Mouse (Mus musculus): Measurements from ENCODE around the gene Dkk2. TPM values are rescaled to one million over a fixed set of nuclear protein-coding genes. Genes with fewer than 3 reads are reported as not detected.
A peak's percentile ranks its signal among the peaks of the same experiment; 100 is the strongest.

The Dkk2 gene
- polyA plus RNA-seq, 2 experiments: 0.24 to 0.35 TPM

DNA sequence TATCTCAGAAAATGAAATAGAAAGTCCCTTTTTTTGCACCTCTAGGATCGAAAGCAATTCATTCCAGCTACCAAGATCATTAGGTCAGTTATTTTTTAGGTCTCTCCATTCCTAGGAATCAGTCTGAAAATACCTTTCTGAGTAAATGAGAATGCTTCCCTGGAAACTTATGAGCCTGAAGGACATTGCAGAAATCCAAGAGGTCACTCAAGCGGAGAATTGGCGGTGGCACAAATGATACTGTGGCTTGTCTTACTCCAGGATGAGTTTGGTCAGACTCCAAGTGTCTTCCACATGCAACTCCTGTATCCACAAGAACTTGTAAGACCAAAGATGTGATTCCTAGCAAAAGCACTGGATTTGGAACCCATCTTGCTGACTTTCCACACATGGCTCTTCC lies 21.7 kb upstream of the Dkk2 start:
- Histone ChIP-seq H3K36me3 (replicated peaks; ENCODE audit: control insufficient read depth, insufficient read depth, low read depth) (no peaks in the 10 kb centered on the region), H3K4me2 (ENCODE audit: low read depth) (no peak overlapping the region), H3K9me3 (ENCODE audit: control insufficient read depth, low read length) (no peaks in the 10 kb centered on the region), H3K27me3 (ENCODE audit: control insufficient read depth, insufficient read depth, low read length) (no peaks in the 10 kb centered on the region), H3K4me1 (replicated peaks; ENCODE audit: control insufficient read depth in 2 of 2, insufficient read depth in 2 of 2, low read length in 1 of 2) (no peaks in the 10 kb centered on the region), H3K27ac (no peak overlapping the region), H3K9ac (replicated peaks) (no peak overlapping the region), H3K4me3 (ENCODE audit: insufficient read depth in 1 of 2, low read depth in 2 of 2, low read length in 2 of 2) (no peak overlapping the region)
- WGBS (ENCODE audit: insufficient replicate concordance): 75% methylated on average over 3 of the region's 3 CpGs
- no peak for DNase-seq (ENCODE audit: low read depth in 3 of 3, low spot score in 3 of 3)
- ATAC-seq (ENCODE audit: insufficient read depth): no peak
- TF ChIP-seq EP300 (IDR thresholded peaks at IDR 0.05; ENCODE audit: low read depth) (no peak), CTCF (IDR thresholded peaks at IDR 0.05; ENCODE audit: low read depth) (no peak)

GRCm38 (mm10) chr3:132063966-132064365 lies 21.1 kb upstream of the Dkk2 start:
- Histone ChIP-seq H3K27me3 (ENCODE audit: control insufficient read depth, insufficient read depth, low read length) (no peaks in the 10 kb centered on the region), H3K27ac (no peak overlapping the region), H3K9ac (replicated peaks) (no peak overlapping the region), H3K4me3 (ENCODE audit: insufficient read depth in 1 of 2, low read depth in 2 of 2, low read length in 2 of 2) (no peak overlapping the region), H3K4me1 (replicated peaks; ENCODE audit: control insufficient read depth in 2 of 2, insufficient read depth in 2 of 2, low read length in 1 of 2) (no peaks in the 10 kb centered on the region), H3K9me3 (ENCODE audit: control insufficient read depth, low read length) (no peaks in the 10 kb centered on the region), H3K36me3 (replicated peaks; ENCODE audit: control insufficient read depth, insufficient read depth, low read depth) (no peaks in the 10 kb centered on the region), H3K4me2 (ENCODE audit: low read depth) (no peak overlapping the region)
- no peak for ATAC-seq (ENCODE audit: insufficient read depth)
- DNase-seq (ENCODE audit: low read depth in 3 of 3, low spot score in 3 of 3): no peak
- WGBS (ENCODE audit: insufficient replicate concordance): 42% methylated on average over 4 of the region's 4 CpGs
- no peak for TF ChIP-seq CTCF (IDR thresholded peaks at IDR 0.05; ENCODE audit: low read depth)

GRCm38 (mm10) chr3:132064920-132065319 lies 20.2 kb upstream of the Dkk2 start:
- DNase-seq (ENCODE audit: low read depth in 3 of 3, low spot score in 3 of 3) (no peak), ATAC-seq (ENCODE audit: insufficient read depth) (no peak)
- Histone ChIP-seq H3K4me3 (ENCODE audit: insufficient read depth in 1 of 2, low read depth in 2 of 2, low read length in 2 of 2) (no peak overlapping the region), H3K9ac (replicated peaks) (no peak overlapping the region), H3K36me3 (replicated peaks; ENCODE audit: control insufficient read depth, insufficient read depth, low read depth) (no peaks in the 10 kb centered on the region), H3K27me3 (ENCODE audit: control insufficient read depth, insufficient read depth, low read length) (no peaks in the 10 kb centered on the region), H3K27ac (no peak overlapping the region), H3K4me2 (ENCODE audit: low read depth) (no peak overlapping the region), H3K9me3 (ENCODE audit: control insufficient read depth, low read length) (no peaks in the 10 kb centered on the region), H3K4me1 (replicated peaks; ENCODE audit: control insufficient read depth in 2 of 2, insufficient read depth in 2 of 2, low read length in 1 of 2) (no peaks in the 10 kb centered on the region)
- TF ChIP-seq EP300 (IDR thresholded peaks at IDR 0.05; ENCODE audit: low read depth) (no peak), CTCF (IDR thresholded peaks at IDR 0.05; ENCODE audit: low read depth) (no peak)
- WGBS (ENCODE audit: insufficient replicate concordance): 44% methylated on average over 1 of the region's 1 CpGs

DNA sequence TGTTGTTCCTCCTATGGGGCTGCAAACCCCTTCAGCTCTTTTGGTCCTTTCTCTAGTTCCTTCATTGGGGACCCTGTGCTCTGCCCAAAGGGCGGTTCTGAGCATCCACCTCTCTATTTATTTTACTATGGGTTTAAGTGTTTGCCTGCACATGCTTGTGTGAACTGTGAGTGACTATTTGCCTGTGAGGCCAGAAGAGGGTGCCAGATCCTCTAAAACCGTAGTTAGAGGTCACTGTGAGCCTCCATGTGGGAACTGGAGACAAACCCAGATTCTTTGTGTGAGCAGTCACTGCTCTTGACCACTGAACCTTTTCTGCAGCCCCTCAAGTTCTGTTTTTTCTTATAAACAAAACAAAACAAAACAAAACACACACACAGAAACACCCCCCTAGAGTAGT lies 14.1 kb upstream of the Dkk2 start:
- Histone ChIP-seq H3K36me3 (replicated peaks; ENCODE audit: control insufficient read depth, insufficient read depth, low read depth) (no peaks in the 10 kb centered on the region), H3K4me1 (replicated peaks; ENCODE audit: control insufficient read depth in 2 of 2, insufficient read depth in 2 of 2, low read length in 1 of 2) (no peaks in the 10 kb centered on the region), H3K27me3 (ENCODE audit: control insufficient read depth, insufficient read depth, low read length) (no peaks in the 10 kb centered on the region), H3K9ac (replicated peaks) (no peak overlapping the region), H3K27ac (no peak overlapping the region), H3K9me3 (ENCODE audit: control insufficient read depth, low read length) (no peaks in the 10 kb centered on the region), H3K4me3 (ENCODE audit: insufficient read depth in 1 of 2, low read depth in 2 of 2, low read length in 2 of 2) (no peak overlapping the region), H3K4me2 (ENCODE audit: low read depth) (no peak overlapping the region)
- ATAC-seq (ENCODE audit: insufficient read depth): no peak
- TF ChIP-seq CTCF (IDR thresholded peaks at IDR 0.05; ENCODE audit: low read depth) (no peak; the same call in 1 of the 2 replicates), EP300 (IDR thresholded peaks at IDR 0.05; ENCODE audit: low read depth) (no peak)
- WGBS (ENCODE audit: insufficient replicate concordance): 46% methylated on average over 2 of the region's 2 CpGs
- no peak for DNase-seq (ENCODE audit: low read depth in 3 of 3, low spot score in 3 of 3)

DNA sequence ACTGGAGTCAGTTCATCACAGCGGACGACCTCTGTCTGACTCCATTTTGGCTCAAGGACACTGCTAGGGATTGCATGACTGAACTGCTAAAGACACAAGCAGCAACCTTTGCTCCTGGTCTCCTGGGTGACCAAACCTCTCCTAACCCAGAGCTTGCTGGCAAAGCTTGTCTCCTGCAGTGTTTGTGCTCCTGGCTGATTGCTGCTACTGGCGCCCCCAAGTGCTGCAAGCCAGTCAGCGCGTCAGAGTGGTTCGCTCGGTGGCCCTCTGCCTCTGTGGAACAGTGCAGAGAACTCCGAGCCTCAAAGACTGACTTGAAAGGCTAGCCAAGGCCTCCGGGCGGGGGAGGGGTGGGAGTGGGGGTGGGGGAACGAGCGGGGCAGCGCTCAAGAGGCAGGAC lies 1.1 kb upstream of the Dkk2 start:
- no peak overlapping the region for H3K9ac ChIP-seq (replicated peaks)
- 0 out of 4 replicates have a peak, but pooled peaks cover 0 to 3% of the 10 kb centered on the region in 2 experiments for H3K4me1 ChIP-seq (replicated peaks; ENCODE audit: control insufficient read depth in 2 of 2, insufficient read depth in 2 of 2, low read length in 1 of 2)
- TF ChIP-seq EP300 (IDR thresholded peaks at IDR 0.05; ENCODE audit: low read depth): no peak
- TF ChIP-seq CTCF (IDR thresholded peaks at IDR 0.05; ENCODE audit: low read depth): peak; percentile 61
- ATAC-seq (ENCODE audit: insufficient read depth): peak; percentile 45; the same call in 1 of the 2 replicates
- no peaks in the 10 kb centered on the region for H3K36me3 ChIP-seq (replicated peaks; ENCODE audit: control insufficient read depth, insufficient read depth, low read depth)
- H3K4me2 ChIP-seq (ENCODE audit: low read depth): peak overlapping the region; percentile 29
- no peak overlapping the region for H3K27ac ChIP-seq
- DNase-seq (ENCODE audit: low read depth in 3 of 3, low spot score in 3 of 3): peak in 1 of 3 experiments; percentile 1
- no peak overlapping the region for H3K4me3 ChIP-seq (ENCODE audit: insufficient read depth in 1 of 2, low read depth in 2 of 2, low read length in 2 of 2)
- H3K9me3 ChIP-seq (ENCODE audit: control insufficient read depth, low read length): no peaks in the 10 kb centered on the region
- peaks cover 22% of the 10 kb centered on the region for H3K27me3 ChIP-seq (ENCODE audit: control insufficient read depth, insufficient read depth, low read length)
- WGBS (ENCODE audit: insufficient replicate concordance): 5% methylated on average over 13 of the region's 13 CpGs

Data from liver, embryonic 14.5 days (tissue).